Mouse (Mus musculus): ENCODE results near the gene Arl8a. TPM values are rescaled to one million over a fixed set of nuclear protein-coding genes. Genes with fewer than 3 reads are reported as not detected.

Gene Arl8a
- total RNA-seq, 2 experiments from 2014 or later = 259 to 264 TPM

GRCm38 (mm10) chr1:135195907-135196440 lies 49.4 kb downstream of the Arl8a start:
- no peak for DNase-seq (ENCODE audit: extremely low spot score in 1 of 2, low spot score in 1 of 2)

- DNase-seq (ENCODE audit: extremely low spot score in 1 of 2, low spot score in 1 of 2) = no peak
These were observed 51.8 kb downstream of the Arl8a start for GRCm38 (mm10) chr1:135198412-135198811.

GRCm38 (mm10) chr1:135199014-135199819 lies 52.6 kb downstream of the Arl8a start:
- no peak for DNase-seq (ENCODE audit: extremely low spot score in 1 of 2, low spot score in 1 of 2)

- no peak for DNase-seq (ENCODE audit: extremely low spot score in 1 of 2, low spot score in 1 of 2)
These were observed 53.8 kb downstream of the Arl8a start for GRCm38 (mm10) chr1:135200400-135200799.

- no peak for DNase-seq (ENCODE audit: extremely low spot score in 1 of 2, low spot score in 1 of 2)
These were observed 57.8 kb downstream of the Arl8a start for GRCm38 (mm10) chr1:135204196-135205126.

GRCm38 (mm10) chr1:135205257-135205656 lies 58.6 kb downstream of the Arl8a start:
- no peak for DNase-seq (ENCODE audit: extremely low spot score in 1 of 2, low spot score in 1 of 2)

Other genes starting within 250 kb of the Arl8a start
- gene Ppp1r12b, start 190.9 kb upstream of the Arl8a start, total RNA-seq (2021) = 10 to 100 TPM; 68.5 to 75.8 TPM
- 1 to 10 TPM; 2.0 to 2.4 TPM for gene Ube2t, start 184.3 kb upstream of the Arl8a start, total RNA-seq (2021)
- 1 to 10 TPM; 1.6 to 2.4 TPM for gene Lgr6, start 41.5 kb upstream of the Arl8a start, total RNA-seq (2021)
- gene Ptpn7, start 14.1 kb upstream of the Arl8a start, total RNA-seq (2021) = under 1 TPM in 1 of 2 experiments, not detected in 1; 0.12 TPM
- 100 to 1,000 TPM; 226 to 229 TPM for gene Gpr37l1, start 20.9 kb downstream of the Arl8a start, total RNA-seq (2021)
- gene Elf3, start 111.7 kb downstream of the Arl8a start, total RNA-seq (2021) = not detected
- 10 to 100 TPM; 51.3 to 57.3 TPM for gene Rnpep, start 137.3 kb downstream of the Arl8a start, total RNA-seq (2021)
- 100 to 1,000 TPM; 151 to 176 TPM for gene Timm17a, start 167.0 kb downstream of the Arl8a start, total RNA-seq (2021)
- under 1 TPM; 0.56 to 0.64 TPM for gene Lmod1, start 178.0 kb downstream of the Arl8a start, total RNA-seq (2021)
- gene Shisa4, start 228.4 kb downstream of the Arl8a start, total RNA-seq (2021) = 100 to 1,000 TPM; 137 to 140 TPM

Data from layer of hippocampus, postnatal 25 days (tissue).